Mouse (Mus musculus) embryo, embryonic 11 days (tissue): ENCODE measurements around the gene Efcab9.

Source experiments
- DNase-seq: peaks from one replicate; pipeline ENCODE4 v3.0.0-alpha.2; 2015

Efcab9 gene

GRCm38 (mm10) chr11:32555103-32555689, 23.3 kb upstream of the Efcab9 start:
- no peak for DNase-seq

- DNase-seq: no peak
Measured at GRCm38 (mm10) chr11:32554141-32555091, 22.5 kb upstream of the Efcab9 start.

- DNase-seq: no peak
Measured at GRCm38 (mm10) chr11:32553311-32554140, 21.6 kb upstream of the Efcab9 start.

GRCm38 (mm10) chr11:32552401-32553090, 20.7 kb upstream of the Efcab9 start:
- no peak for DNase-seq

- DNase-seq: no peak
Measured at GRCm38 (mm10) chr11:32551579-32552297, 19.9 kb upstream of the Efcab9 start.

- no peak for DNase-seq
Measured at GRCm38 (mm10) chr11:32551056-32551455, 19.2 kb upstream of the Efcab9 start.

- peak; percentile 63 for DNase-seq
Measured at GRCm38 (mm10) chr11:32550102-32550501, 18.2 kb upstream of the Efcab9 start.

GRCm38 (mm10) chr11:32549236-32549635, 17.4 kb upstream of the Efcab9 start:
- DNase-seq: no peak

- no peak for DNase-seq
Measured at GRCm38 (mm10) chr11:32548240-32548639, 16.4 kb upstream of the Efcab9 start.

- DNase-seq: no peak
Measured at GRCm38 (mm10) chr11:32547391-32547947, 15.6 kb upstream of the Efcab9 start.

- DNase-seq: no peak
Measured at GRCm38 (mm10) chr11:32546483-32546882, 14.6 kb upstream of the Efcab9 start.

GRCm38 (mm10) chr11:32545605-32546004, 13.7 kb upstream of the Efcab9 start:
- no peak for DNase-seq

GRCm38 (mm10) chr11:32544497-32544896, 12.6 kb upstream of the Efcab9 start:
- no peak for DNase-seq

- DNase-seq: no peak
Measured at GRCm38 (mm10) chr11:32544041-32544440, 12.2 kb upstream of the Efcab9 start.

GRCm38 (mm10) chr11:32542687-32543411, 11.0 kb upstream of the Efcab9 start:
- DNase-seq: no peak

- no peak for DNase-seq
Measured at GRCm38 (mm10) chr11:32542181-32542580, 10.3 kb upstream of the Efcab9 start.

- DNase-seq: no peak
Measured at GRCm38 (mm10) chr11:32540463-32540862, 8.6 kb upstream of the Efcab9 start.

GRCm38 (mm10) chr11:32539717-32540116, 7.8 kb upstream of the Efcab9 start:
- DNase-seq: no peak

GRCm38 (mm10) chr11:32538846-32539245, 7.0 kb upstream of the Efcab9 start:
- DNase-seq: no peak

GRCm38 (mm10) chr11:32538435-32538834, 6.6 kb upstream of the Efcab9 start:
- DNase-seq: no peak

- peak; percentile 61 for DNase-seq
Measured at GRCm38 (mm10) chr11:32536954-32537353, 5.1 kb upstream of the Efcab9 start.
